Mouse (Mus musculus): ENCODE measurements at regions not wholly inside any gene's neighbourhood (a gene's known extent, or its start where the extent isn't known, plus 50 kb on each side); places are given as distances from the start of the nearest gene placed in this dataset.

DNA sequence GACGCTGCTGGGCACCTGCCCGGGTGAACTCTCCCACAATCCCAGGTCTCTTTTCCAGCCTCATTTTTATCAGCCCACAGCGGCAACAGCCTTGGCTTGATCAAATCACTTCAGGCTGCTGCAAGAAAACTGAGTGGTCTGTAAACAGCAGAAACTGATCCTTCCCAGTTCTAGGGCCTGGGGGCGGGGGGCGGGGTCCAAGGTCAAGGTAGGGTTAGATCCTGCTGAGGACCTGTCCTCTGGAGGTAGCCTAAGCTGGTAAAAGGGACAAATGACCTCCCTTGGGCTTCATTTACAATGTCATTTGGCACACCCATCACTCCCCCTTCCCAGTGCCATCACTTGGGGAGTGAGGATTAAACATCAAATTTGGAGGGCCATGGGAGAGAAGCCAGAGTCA, 129.9 kb upstream of the Lgalsl start:
- H3K27me3 ChIP-seq: no peaks in the 10 kb centered on the region
- WGBS: 37% methylated on average over 5 of the region's 5 CpGs
- ATAC-seq (ENCODE audit: borderline replicate concordance, extremely low read depth, low FRiP score, low TSS enrichment): no peak

DNA sequence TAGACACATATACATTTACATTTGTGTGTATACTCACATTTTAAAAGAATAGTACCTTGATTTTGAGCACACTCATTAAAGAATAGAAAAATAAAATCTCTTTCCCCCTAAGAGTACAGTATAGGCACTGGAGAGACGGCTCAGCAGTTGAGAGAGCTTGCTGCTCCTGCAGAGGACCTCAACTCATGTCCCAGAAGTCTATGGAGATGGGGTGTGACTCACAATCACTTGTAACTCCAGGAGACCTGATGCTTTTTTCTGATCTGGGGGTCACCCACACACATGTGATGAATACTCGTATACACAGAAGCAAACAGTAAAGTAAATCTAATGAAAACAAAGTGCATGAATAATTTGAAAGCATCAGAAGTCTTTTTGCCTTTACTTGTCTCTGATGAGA, 129.5 kb upstream of the Peli1 start:
- Histone ChIP-seq H3K4me1 (peaks cover 32% of the 10 kb centered on the region), H3K27me3 (no peaks in the 10 kb centered on the region), H3K9me3 (no peaks in the 10 kb centered on the region), H3K36me3 (no peaks in the 10 kb centered on the region), H3K4me3 (no peak overlapping the region), H3K9ac (no peak overlapping the region), H3K27ac (no peak overlapping the region), H3K4me2 (no peak overlapping the region)
- ATAC-seq (ENCODE audit: borderline replicate concordance, extremely low read depth, low FRiP score, low TSS enrichment): no peak
- WGBS: 79% methylated on average over 2 of the region's 2 CpGs

More for the DNA sequence above, 129.9 kb upstream of the Lgalsl start:
- H3K4me2 ChIP-seq: no peak overlapping the region
- H3K36me3 ChIP-seq: no peaks in the 10 kb centered on the region
- no peak overlapping the region for H3K9ac ChIP-seq
- no peaks in the 10 kb centered on the region for H3K9me3 ChIP-seq
- no peak overlapping the region for H3K4me3 ChIP-seq
- peak overlapping the region; percentile 9; the same call in 1 of the 2 replicates for H3K27ac ChIP-seq
- H3K4me1 ChIP-seq: peaks cover 41% of the 10 kb centered on the region

DNA sequence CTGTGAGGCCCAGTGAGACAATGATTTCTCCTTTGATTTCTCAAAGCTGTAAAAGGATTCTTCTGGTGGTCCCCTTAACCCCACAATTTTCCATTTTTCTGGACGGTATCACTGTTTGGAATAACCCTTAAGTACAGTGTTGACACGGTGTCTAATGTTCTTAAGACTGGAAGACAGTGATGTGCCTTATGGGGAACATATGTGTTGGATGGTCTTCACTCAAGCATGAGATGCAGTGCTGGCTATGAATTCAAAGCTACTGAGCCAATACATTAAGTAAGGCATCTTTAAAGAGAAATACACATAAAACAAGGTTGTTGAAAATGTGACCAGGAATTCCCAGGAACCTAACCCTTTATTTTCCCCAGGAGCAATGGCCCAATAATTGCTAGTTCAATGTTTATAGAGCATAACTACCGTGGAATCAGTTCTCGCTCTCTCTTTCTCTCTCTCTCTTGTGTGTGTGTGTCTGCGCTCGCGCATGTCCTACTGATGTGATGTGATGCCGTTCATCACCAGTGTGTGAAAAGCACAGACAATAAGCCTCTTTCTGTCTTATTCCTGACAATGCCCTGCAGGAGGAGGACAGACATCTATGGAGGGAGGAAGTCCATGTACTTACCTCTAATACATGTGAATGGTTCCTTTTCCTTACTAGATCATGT, 125.4 kb upstream of the Peli1 start:
- 82% methylated on average over 8 of the region's 8 CpGs for WGBS
- no peaks in the 10 kb centered on the region for H3K36me3 ChIP-seq
- H3K4me2 ChIP-seq: no peak overlapping the region
- no peak overlapping the region for H3K9ac ChIP-seq
- ATAC-seq (ENCODE audit: borderline replicate concordance, extremely low read depth, low FRiP score, low TSS enrichment): no peak
- no peaks in the 10 kb centered on the region for H3K27me3 ChIP-seq
- H3K4me3 ChIP-seq: no peak overlapping the region
- H3K9me3 ChIP-seq: no peaks in the 10 kb centered on the region
- H3K27ac ChIP-seq: no peak overlapping the region
- H3K4me1 ChIP-seq: peaks cover 5% of the 10 kb centered on the region

DNA sequence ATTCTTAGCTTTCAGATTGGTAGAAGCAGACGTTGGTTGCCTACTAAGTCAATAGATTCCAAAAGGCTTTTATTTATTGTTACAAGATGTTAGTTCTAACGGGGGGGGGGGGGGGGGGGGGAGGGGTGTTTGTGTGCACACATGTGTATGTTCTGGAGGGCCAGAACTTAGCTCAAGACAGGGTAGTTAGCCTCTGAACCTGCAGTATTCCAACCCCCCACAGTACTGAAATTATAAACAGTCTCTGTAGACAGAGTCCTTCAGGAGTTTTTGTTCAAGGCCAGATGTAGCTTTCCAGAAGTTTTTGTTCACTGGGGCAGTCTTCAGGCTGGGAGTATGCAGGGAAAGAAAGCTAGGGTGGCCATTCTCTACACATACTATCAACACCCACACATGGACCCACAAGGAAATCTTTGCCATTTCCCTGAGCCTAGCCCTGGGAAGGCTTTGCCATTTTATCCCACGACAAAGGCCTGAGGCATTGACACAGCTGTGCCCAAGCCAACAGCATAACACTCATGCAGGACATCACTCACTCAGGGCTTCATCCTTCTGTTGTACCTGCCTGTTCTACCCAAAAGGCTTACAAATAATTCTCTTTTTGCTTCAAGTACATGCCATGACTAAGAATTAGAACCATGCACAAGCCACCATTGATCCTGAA, 123.6 kb upstream of the Peli1 start:
- Histone ChIP-seq H3K27me3 (no peaks in the 10 kb centered on the region), H3K9ac (no peak overlapping the region), H3K4me3 (no peak overlapping the region), H3K4me1 (peaks cover 2% of the 10 kb centered on the region; the same call in 1 of the 2 replicates), H3K36me3 (no peaks in the 10 kb centered on the region), H3K4me2 (no peak overlapping the region), H3K27ac (no peak overlapping the region), H3K9me3 (no peaks in the 10 kb centered on the region)
- WGBS: 41% methylated on average over 3 of the region's 3 CpGs
- no peak for ATAC-seq (ENCODE audit: borderline replicate concordance, extremely low read depth, low FRiP score, low TSS enrichment)

DNA sequence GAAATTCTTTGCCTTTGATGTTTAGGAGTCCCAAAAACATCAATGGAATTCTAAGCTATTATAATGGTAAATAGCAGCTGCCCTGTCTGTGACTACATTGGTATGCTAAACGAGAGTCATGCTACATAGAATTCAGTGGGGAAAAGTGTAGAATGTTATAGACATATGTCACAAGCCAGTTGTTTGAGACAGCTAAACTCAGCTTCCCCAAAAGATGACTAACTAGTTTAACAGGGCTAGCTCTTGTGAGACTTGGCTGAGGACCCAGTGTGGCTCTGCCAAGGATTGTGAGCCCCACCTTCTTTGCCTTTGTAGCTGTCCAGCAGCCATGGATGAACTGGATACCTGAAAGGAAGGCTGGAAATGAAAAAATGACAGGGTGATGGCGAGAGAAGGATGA, 122.8 kb upstream of the Peli1 start:
- WGBS: 69% methylated on average over 2 of the region's 2 CpGs
- Histone ChIP-seq H3K4me3 (no peak overlapping the region), H3K27me3 (no peaks in the 10 kb centered on the region), H3K36me3 (no peaks in the 10 kb centered on the region), H3K27ac (no peak overlapping the region), H3K9me3 (no peaks in the 10 kb centered on the region), H3K4me2 (no peak overlapping the region), H3K9ac (no peak overlapping the region), H3K4me1 (peaks cover 2% of the 10 kb centered on the region; the same call in 1 of the 2 replicates)
- no peak for ATAC-seq (ENCODE audit: borderline replicate concordance, extremely low read depth, low FRiP score, low TSS enrichment)

DNA sequence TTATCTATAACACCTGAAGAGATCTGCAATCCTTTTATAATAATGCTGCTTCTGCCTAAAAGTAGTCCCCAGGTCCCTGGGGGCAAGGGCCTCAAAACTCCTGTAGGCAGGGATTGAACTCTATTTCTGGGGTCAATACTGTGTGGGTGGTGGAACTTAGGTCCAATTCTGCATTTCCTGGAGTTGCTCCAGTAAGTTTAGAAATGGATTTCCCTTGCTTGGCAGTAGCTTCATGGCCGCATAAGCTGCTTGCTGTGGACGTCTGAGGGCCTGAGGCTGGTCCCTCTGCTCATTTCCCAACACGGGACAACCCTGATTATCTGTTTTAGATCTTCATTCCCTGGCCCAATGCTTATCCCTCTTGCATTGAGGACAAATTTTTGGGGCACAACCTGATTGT, 118.0 kb upstream of the Peli1 start:
- H3K27me3 ChIP-seq: no peaks in the 10 kb centered on the region
- no peak for ATAC-seq (ENCODE audit: borderline replicate concordance, extremely low read depth, low FRiP score, low TSS enrichment)
- no peak overlapping the region for H3K9ac ChIP-seq
- no peak overlapping the region for H3K4me2 ChIP-seq
- 52% methylated on average over 3 of the region's 3 CpGs for WGBS
- no peaks in the 10 kb centered on the region for H3K9me3 ChIP-seq
- H3K4me1 ChIP-seq: peaks cover 2% of the 10 kb centered on the region; the same call in 1 of the 2 replicates
- H3K4me3 ChIP-seq: no peak overlapping the region
- no peaks in the 10 kb centered on the region for H3K36me3 ChIP-seq
- no peak overlapping the region for H3K27ac ChIP-seq

DNA sequence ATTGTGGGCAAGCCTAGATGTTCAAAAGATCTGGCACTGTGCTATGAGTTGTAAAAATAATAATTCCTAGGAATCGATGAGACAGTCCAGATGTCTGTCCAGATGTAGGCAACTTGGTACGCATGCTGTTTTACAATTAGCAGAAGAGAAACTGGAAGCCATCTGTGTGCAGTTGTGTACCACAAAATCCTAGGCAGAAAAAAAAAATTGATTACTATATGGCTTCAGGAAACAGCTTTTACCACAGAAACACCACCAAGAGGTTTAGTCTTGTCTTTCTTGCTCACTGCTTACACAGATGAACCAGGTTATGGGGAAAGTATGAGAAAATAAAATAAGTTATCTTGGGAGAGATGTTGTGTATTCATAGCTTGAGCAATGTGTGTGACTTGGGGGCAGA, 109.5 kb upstream of the Peli1 start:
- Histone ChIP-seq H3K9ac (no peak overlapping the region), H3K4me3 (no peak overlapping the region), H3K27ac (no peak overlapping the region), H3K36me3 (no peaks in the 10 kb centered on the region), H3K27me3 (no peaks in the 10 kb centered on the region), H3K9me3 (no peaks in the 10 kb centered on the region), H3K4me1 (peaks cover 15% of the 10 kb centered on the region), H3K4me2 (no peak overlapping the region)
- WGBS: 84% methylated on average over 2 of the region's 2 CpGs
- no peak for ATAC-seq (ENCODE audit: borderline replicate concordance, extremely low read depth, low FRiP score, low TSS enrichment)

DNA sequence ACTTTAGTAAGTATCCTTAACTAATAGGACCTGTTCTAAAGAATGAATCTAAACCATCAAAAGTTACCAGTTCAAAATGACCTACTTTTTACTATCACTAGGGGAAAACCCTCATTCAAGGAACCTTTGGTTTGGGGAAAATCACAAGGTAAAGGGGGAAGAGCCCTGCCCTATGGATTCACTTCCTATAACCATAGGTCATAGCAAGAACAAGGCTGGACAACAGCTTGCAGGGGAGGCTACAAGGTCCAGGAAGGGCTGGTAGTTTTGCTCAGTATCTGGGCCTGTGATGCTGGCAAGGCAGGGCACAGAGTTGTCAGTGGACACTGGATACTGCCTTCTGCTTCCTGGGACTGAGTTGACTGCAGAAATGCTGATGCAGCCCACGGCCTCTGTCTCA, 109.1 kb upstream of the Peli1 start:
- Histone ChIP-seq H3K9me3 (no peaks in the 10 kb centered on the region), H3K9ac (no peak overlapping the region), H3K27ac (peak overlapping the region; percentile 21; the same call in 1 of the 2 replicates), H3K27me3 (no peaks in the 10 kb centered on the region), H3K4me1 (peaks cover 15% of the 10 kb centered on the region), H3K36me3 (no peaks in the 10 kb centered on the region), H3K4me3 (no peak overlapping the region), H3K4me2 (no peak overlapping the region)
- no peak for ATAC-seq (ENCODE audit: borderline replicate concordance, extremely low read depth, low FRiP score, low TSS enrichment)
- 60% methylated on average over 1 of the region's 1 CpGs for WGBS

DNA sequence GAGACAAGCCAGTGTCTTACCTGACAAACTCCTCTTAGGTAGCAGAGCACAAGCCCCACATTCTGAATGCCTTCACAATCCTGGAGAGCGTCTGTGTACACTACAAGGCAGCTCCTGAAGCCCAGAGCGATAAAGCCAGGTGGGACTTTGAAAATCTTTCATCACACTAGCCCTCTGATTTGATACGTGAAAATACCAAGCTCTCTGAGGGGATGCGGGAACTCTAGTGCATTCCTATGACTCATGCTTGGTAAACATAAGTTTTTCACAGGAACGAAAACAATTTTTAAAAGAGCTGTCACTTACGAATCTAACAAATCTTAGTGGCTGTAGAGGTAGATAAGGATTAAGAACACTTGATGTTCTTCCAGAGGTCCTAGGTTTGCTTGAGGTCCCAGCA, 108.6 kb upstream of the Peli1 start:
- Histone ChIP-seq H3K36me3 (no peaks in the 10 kb centered on the region), H3K9me3 (no peaks in the 10 kb centered on the region), H3K4me2 (no peak overlapping the region), H3K9ac (no peak overlapping the region), H3K4me3 (no peak overlapping the region), H3K27me3 (no peaks in the 10 kb centered on the region), H3K4me1 (peaks cover 15% of the 10 kb centered on the region), H3K27ac (peak overlapping the region; percentile 21; the same call in 1 of the 2 replicates)
- no peak; the same call in 1 of the 2 replicates for ATAC-seq (ENCODE audit: borderline replicate concordance, extremely low read depth, low FRiP score, low TSS enrichment)
- WGBS: 59% methylated on average over 6 of the region's 6 CpGs

DNA sequence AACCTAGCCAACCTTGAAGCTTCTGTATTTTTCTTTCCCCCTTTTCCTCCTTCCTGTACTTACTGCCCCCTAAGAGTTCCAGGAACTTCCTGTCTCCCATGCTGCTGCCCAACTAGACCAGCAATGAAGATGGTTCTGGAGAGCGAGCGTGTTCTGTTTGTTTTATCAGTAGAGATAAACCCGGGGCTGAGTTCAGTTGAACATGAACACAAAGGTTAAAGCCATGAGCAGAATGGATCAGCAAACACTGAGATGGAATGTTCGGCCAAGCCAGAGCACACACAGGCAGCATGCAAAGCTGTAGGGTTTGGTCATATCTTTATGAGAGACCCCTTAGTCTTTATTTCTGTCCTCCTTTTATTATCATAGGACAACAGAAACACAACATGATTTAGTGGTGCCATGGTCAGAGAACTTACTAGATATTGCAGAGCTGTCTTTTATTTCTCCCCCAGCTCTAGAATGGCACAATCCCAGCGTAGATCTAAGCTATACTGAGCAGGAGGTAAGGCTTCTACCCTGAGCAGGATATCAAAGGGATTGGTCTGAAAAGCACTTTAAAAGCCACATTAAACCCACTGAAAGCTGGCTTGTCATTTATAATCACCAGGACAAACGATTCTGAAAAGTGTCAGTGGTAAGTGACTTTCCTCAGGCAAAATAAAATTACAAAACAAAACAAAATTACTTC, 105.9 kb upstream of the Peli1 start:
- H3K4me3 ChIP-seq: no peak overlapping the region
- no peak overlapping the region for H3K9ac ChIP-seq
- no peak overlapping the region for H3K4me2 ChIP-seq
- no peaks in the 10 kb centered on the region for H3K9me3 ChIP-seq
- H3K27ac ChIP-seq: peak overlapping the region; percentile 31; the same call in 1 of the 2 replicates
- WGBS: 26% methylated on average over 6 of the region's 6 CpGs
- no peak for ATAC-seq (ENCODE audit: borderline replicate concordance, extremely low read depth, low FRiP score, low TSS enrichment)
- peaks cover 15% of the 10 kb centered on the region for H3K4me1 ChIP-seq
- no peaks in the 10 kb centered on the region for H3K36me3 ChIP-seq
- no peaks in the 10 kb centered on the region for H3K27me3 ChIP-seq

DNA sequence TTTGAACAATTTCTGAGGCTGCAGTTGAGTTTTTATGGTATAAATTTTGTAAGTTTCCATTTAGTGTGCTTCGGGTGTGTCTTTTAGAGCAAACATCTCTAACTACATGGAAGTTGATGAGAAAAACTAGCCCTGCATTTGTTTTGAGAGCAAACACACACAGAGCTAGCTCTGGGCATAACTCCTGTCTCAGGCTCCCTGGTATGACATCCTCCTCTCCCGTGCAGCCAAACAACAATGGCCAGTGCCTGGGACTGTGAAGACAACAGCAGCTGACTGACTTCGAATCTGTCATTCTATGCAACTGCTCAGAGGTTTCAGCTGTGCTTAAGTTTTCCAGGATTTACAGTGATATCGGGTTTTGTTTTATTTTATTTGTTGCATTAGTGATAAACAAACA, 105.3 kb upstream of the Peli1 start:
- no peaks in the 10 kb centered on the region for H3K27me3 ChIP-seq
- WGBS: 51% methylated on average over 4 of the region's 4 CpGs

DNA sequence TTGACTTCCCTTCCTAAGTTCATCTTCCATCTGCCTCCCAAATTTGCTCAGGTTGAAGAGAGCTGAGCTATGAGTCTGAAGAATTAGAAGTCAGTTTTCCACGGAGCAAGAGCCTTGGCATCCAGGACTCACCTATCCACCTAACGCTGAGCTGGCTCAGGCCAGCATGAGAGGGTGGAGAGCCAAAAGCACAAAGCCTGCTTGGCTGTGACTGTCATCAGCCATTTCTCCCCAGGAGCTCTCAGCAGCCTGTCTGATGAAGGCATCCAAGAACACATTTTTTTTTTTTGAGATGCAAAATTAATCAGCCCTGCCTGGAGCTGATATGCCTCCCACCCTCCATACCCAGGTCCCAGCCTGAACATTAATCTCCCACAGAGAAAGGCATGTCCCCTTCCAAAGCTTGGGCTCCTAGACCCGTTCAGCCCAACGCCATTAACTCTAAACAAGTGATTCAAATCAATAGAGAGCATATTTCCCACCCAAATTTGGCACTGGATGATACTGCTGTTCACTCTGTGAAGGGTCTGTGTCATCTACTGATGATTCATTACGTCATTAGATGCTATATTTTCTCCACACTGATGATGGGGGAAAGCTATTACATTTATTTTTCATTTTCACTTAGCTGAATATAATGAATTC, 103.8 kb upstream of the Peli1 start:
- H3K9ac ChIP-seq: no peak overlapping the region
- WGBS: 63% methylated on average over 5 of the region's 5 CpGs
- ATAC-seq (ENCODE audit: borderline replicate concordance, extremely low read depth, low FRiP score, low TSS enrichment): no peak
- H3K4me2 ChIP-seq: no peak overlapping the region
- H3K4me1 ChIP-seq: peaks cover 9% of the 10 kb centered on the region
- H3K27ac ChIP-seq: no peak overlapping the region
- no peaks in the 10 kb centered on the region for H3K27me3 ChIP-seq
- no peak overlapping the region for H3K4me3 ChIP-seq
- H3K9me3 ChIP-seq: no peaks in the 10 kb centered on the region
- no peaks in the 10 kb centered on the region for H3K36me3 ChIP-seq

More for the DNA sequence above, 105.3 kb upstream of the Peli1 start:
- Histone ChIP-seq H3K9ac (no peak overlapping the region), H3K4me1 (peaks cover 15% of the 10 kb centered on the region), H3K4me2 (no peak overlapping the region), H3K9me3 (no peaks in the 10 kb centered on the region), H3K36me3 (no peaks in the 10 kb centered on the region), H3K4me3 (no peak overlapping the region), H3K27ac (no peak overlapping the region)
- ATAC-seq (ENCODE audit: borderline replicate concordance, extremely low read depth, low FRiP score, low TSS enrichment): no peak

All from lung, embryonic 15.5 days (tissue).